In the genomic region with DNA sequence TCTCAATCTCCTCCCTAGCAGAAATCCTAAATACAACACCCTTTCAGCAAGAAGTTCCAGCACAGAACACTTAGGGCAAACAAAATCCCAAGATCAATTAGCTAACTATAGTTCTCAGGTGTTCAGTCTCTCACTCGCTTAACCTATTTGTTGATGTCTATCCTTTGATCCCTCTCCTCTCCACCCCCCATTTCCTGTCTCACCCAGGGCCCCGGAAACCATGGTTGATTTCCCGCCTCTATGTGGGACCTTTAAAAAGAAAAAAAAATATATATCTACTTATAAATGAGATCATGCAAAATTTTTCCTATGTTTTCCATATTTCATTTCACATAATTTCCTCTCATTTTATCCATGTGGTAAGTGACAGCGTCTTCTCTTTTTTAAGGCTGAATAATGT, we compare ENCODE assay signal across 20 mouse cellular contexts. TPM values are rescaled to one million over a fixed set of nuclear protein-coding genes. Genes with fewer than 3 reads are reported as not detected.
DNase-seq lines count a peak whose midpoint lies in the region; ATAC-seq and TF ChIP-seq lines count a peak whose summit lies in the region.
"Had no signal": no experiment of that assay in that cellular context is flagged by ENCODE, and none has a peak within 500 bp of the region (broad histone marks: within the 10 kb centered on the region; RNA-seq: fewer than 3 reads in every experiment).

No protein-coding gene starts in this region.

- no peak for TF ChIP-seq EP300 in CH12.LX (IDR thresholded peaks at IDR 0.05; ENCODE audit: low read length)
- no peak for TF ChIP-seq EP300 in liver, postnatal 0 days (IDR thresholded peaks at IDR 0.05; ENCODE audit: low read depth)

- H3K27me3 ChIP-seq in liver, adult 2 months (ENCODE audit: control insufficient read depth, insufficient read depth, low read length) = no peaks in the 10 kb centered on the region
- H3K27me3 ChIP-seq in CH12.LX (replicated peaks) = no peaks in the 10 kb centered on the region
- no peaks in the 10 kb centered on the region for H3K27me3 ChIP-seq in liver, postnatal 0 days (ENCODE audit: insufficient read depth, low read length)
- no peaks in the 10 kb centered on the region for H3K27me3 ChIP-seq in midbrain, embryonic 14.5 days (ENCODE audit: control insufficient read depth, insufficient read depth, low read length)
- H3K27me3 ChIP-seq in midbrain, embryonic 10.5 days (ENCODE audit: low read depth, poor library complexity, severe bottlenecking) = no peaks in the 10 kb centered on the region
- H3K27me3 ChIP-seq: kidney, embryonic 15.5 days; limb, embryonic 12.5 days had no signal

- peaks cover 48% of the 10 kb centered on the region for H3K4me1 ChIP-seq in liver, adult 2 months (ENCODE audit: control insufficient read depth, insufficient read depth, low read length)
- peaks cover 18 to 71% of the 10 kb centered on the region in 2 experiments for H3K4me1 ChIP-seq in CH12.LX (ENCODE audit: control insufficient read depth in 1 of 2, insufficient read depth in 2 of 2)
- H3K4me1 ChIP-seq in liver, postnatal 0 days (ENCODE audit: insufficient read depth) = peaks cover 42% of the 10 kb centered on the region
- H3K4me1 ChIP-seq in midbrain, embryonic 14.5 days (ENCODE audit: control insufficient read depth, insufficient read depth, low read length) = no peaks in the 10 kb centered on the region
- H3K4me1 ChIP-seq in midbrain, embryonic 10.5 days = peaks cover 20% of the 10 kb centered on the region

- TF ChIP-seq POLR2A in liver, adult 2 months (IDR thresholded peaks at IDR 0.05; ENCODE audit: extremely low read depth, insufficient read depth, low read length) = no peak
- TF ChIP-seq POLR2A in CH12.LX (IDR thresholded peaks at IDR 0.05; ENCODE audit: low read depth, low read length) = no peak

- no peak overlapping the region for H3K4me3 ChIP-seq in liver, adult 2 months (ENCODE audit: insufficient read depth, low read depth, low read length)
- H3K4me3 ChIP-seq in CH12.LX (replicated peaks in 1 of 3; ENCODE audit: low read depth in 2 of 3, low read length in 2 of 3, poor library complexity in 1 of 3) = no peak overlapping the region
- H3K4me3 ChIP-seq in liver, postnatal 0 days (ENCODE audit: low read depth, low read length) = no peak overlapping the region
- H3K4me3 ChIP-seq in midbrain, embryonic 14.5 days (replicated peaks; ENCODE audit: low read depth, low read length) = no peak overlapping the region
- no peak overlapping the region for H3K4me3 ChIP-seq in midbrain, embryonic 10.5 days
- H3K4me3 ChIP-seq: kidney, embryonic 15.5 days; left cerebral cortex, adult 2 months; limb, embryonic 12.5 days had no signal

- no peak overlapping the region for H3K9ac ChIP-seq in liver, adult 2 months (ENCODE audit: low read depth, low read length)
- peak overlapping the region; percentile 91 for H3K9ac ChIP-seq in CH12.LX (ENCODE audit: insufficient read depth, low read depth)
- no peak overlapping the region for H3K9ac ChIP-seq in liver, postnatal 0 days (replicated peaks)
- H3K9ac ChIP-seq in midbrain, embryonic 14.5 days (replicated peaks; ENCODE audit: low read length) = no peak overlapping the region
- H3K9ac ChIP-seq: kidney, embryonic 15.5 days; limb, embryonic 12.5 days; lung, embryonic 14.5 days had no signal

- TF ChIP-seq RAD21 in CH12.LX (IDR thresholded peaks at IDR 0.05; ENCODE audit: low read depth, low read length) = no peak

- peaks cover 20% of the 10 kb centered on the region for H3K79me2 ChIP-seq in liver, adult 2 months (ENCODE audit: control insufficient read depth, insufficient read depth, low read length)
- peaks cover 5% of the 10 kb centered on the region for H3K79me2 ChIP-seq in CH12.LX (replicated peaks; ENCODE audit: control insufficient read depth, extremely low read depth, insufficient read depth, poor library complexity, severe bottlenecking)

- peak overlapping the region; percentile 85 for H3K4me2 ChIP-seq in CH12.LX (ENCODE audit: insufficient read depth, low read depth, poor library complexity, severe bottlenecking)
- H3K4me2 ChIP-seq in liver, postnatal 0 days (ENCODE audit: low read depth, low read length) = no peak overlapping the region
- H3K4me2 ChIP-seq in midbrain, embryonic 14.5 days (ENCODE audit: low read length) = no peak overlapping the region
- H3K4me2 ChIP-seq: kidney, embryonic 15.5 days; limb, embryonic 12.5 days; lung, embryonic 14.5 days had no signal

- DNase-seq in liver, adult 2 months (ENCODE audit: extremely low read depth, low read depth, low spot score) = peak; percentile 7
- DNase-seq in liver = no peak
- no peak for DNase-seq in CH12.LX (ENCODE audit: extremely low read depth)
- no peak for DNase-seq in liver, postnatal 0 days
- DNase-seq in thymus, postnatal 14 days = peak; percentile 82
- no peak for DNase-seq in midbrain, embryonic 14.5 days
- no peak for DNase-seq in midbrain, embryonic 10.5 days (ENCODE audit: low spot score)
- DNase-seq in ovary, postnatal 10 days (ENCODE audit: low spot score) = no peak
- DNase-seq: cerebellum, adult 11-12 months; heart, postnatal 4 days; lung, embryonic 14.5 days; right cerebral cortex, adult 18-20 months had no signal

- no peak for ATAC-seq in liver, postnatal 0 days
- ATAC-seq in midbrain, embryonic 14.5 days (ENCODE audit: low FRiP score, low TSS enrichment) = no peak
- ATAC-seq: forebrain, embryonic 16.5 days; hindbrain, postnatal 0 days had no signal

- peaks cover 29% of the 10 kb centered on the region for H3K36me3 ChIP-seq in liver, adult 2 months (ENCODE audit: control insufficient read depth, insufficient read depth, low read length)
- H3K36me3 ChIP-seq in CH12.LX (replicated peaks in 1 of 2; ENCODE audit: control insufficient read depth in 1 of 2, insufficient read depth in 1 of 2, low read length in 1 of 2) = peaks cover 12 to 31% of the 10 kb centered on the region in 2 experiments
- peaks cover 26% of the 10 kb centered on the region for H3K36me3 ChIP-seq in liver, postnatal 0 days (replicated peaks; ENCODE audit: insufficient read depth, low read length)
- no peaks in the 10 kb centered on the region for H3K36me3 ChIP-seq in midbrain, embryonic 14.5 days (ENCODE audit: control insufficient read depth, insufficient read depth, low read length)
- peaks cover 29% of the 10 kb centered on the region for H3K36me3 ChIP-seq in midbrain, embryonic 10.5 days

- WGBS in liver, adult 2 months = 59% methylated on average over 4 of the region's 4 CpGs
- WGBS in liver, postnatal 0 days (ENCODE audit: insufficient replicate concordance) = 30% methylated on average over 4 of the region's 4 CpGs
- 93% methylated on average over 4 of the region's 4 CpGs for WGBS in midbrain, embryonic 14.5 days
- 90% methylated on average over 4 of the region's 4 CpGs for WGBS in midbrain, embryonic 10.5 days

- no peak overlapping the region for H3K27ac ChIP-seq in liver, adult 2 months (replicated peaks; ENCODE audit: insufficient read depth, low read depth, low read length)
- peak overlapping the region; percentile 99 for H3K27ac ChIP-seq in CH12.LX (ENCODE audit: insufficient read depth, low read depth)
- peak overlapping the region; percentile 12; the same call in 1 of the 2 replicates for H3K27ac ChIP-seq in liver, postnatal 0 days (ENCODE audit: low read depth)
- H3K27ac ChIP-seq in midbrain, embryonic 14.5 days (replicated peaks; ENCODE audit: low read depth, low read length) = no peak overlapping the region
- H3K27ac ChIP-seq in midbrain, embryonic 10.5 days (replicated peaks) = no peak overlapping the region
- H3K27ac ChIP-seq: hindbrain, postnatal 0 days; kidney, embryonic 15.5 days; left cerebral cortex, adult 2 months; limb, embryonic 12.5 days had no signal

- in situ Hi-C loops in CH12.LX (cut with MboI; ENCODE audit: low pct_ligation_motif_present, low pct_unique_long_range_greater_than_20kb, low sequenced_read_pairs) = no loop called here

- TF ChIP-seq CTCF in liver, adult 2 months (IDR thresholded peaks at IDR 0.05; ENCODE audit: low read depth, low read length) = no peak
- no peak for TF ChIP-seq CTCF in CH12.LX (conservative IDR thresholded peaks at IDR 0.05 in 1 of 2, IDR thresholded peaks at IDR 0.05 in 1 of 2; ENCODE audit: low read depth in 2 of 2, low read length in 2 of 2)
- TF ChIP-seq CTCF in liver, postnatal 0 days (IDR thresholded peaks at IDR 0.05; ENCODE audit: low read depth) = no peak

- dilution Hi-C loops in CH12.LX (cut with MboI; ENCODE audit: extremely low pct_ligation_motif_present, extremely low pct_unique_long_range_greater_than_20kb, low sequenced_read_pairs) = no loop called here

- no peaks in the 10 kb centered on the region for H3K9me3 ChIP-seq in CH12.LX (replicated peaks; ENCODE audit: low read length)
- H3K9me3 ChIP-seq in liver, postnatal 0 days (ENCODE audit: low read length) = no peaks in the 10 kb centered on the region
- no peaks in the 10 kb centered on the region for H3K9me3 ChIP-seq in midbrain, embryonic 14.5 days (ENCODE audit: control insufficient read depth, low read length)
- no peaks in the 10 kb centered on the region for H3K9me3 ChIP-seq in midbrain, embryonic 10.5 days (replicated peaks)
- H3K9me3 ChIP-seq: kidney, embryonic 15.5 days; limb, embryonic 12.5 days had no signal

TF ChIP-seq in CH12.LX, 34 proteins besides CTCF, POLR2A, EP300 and RAD21 (continues in another document):
- no peak for TF ChIP-seq TBP (conservative IDR thresholded peaks at IDR 0.05; ENCODE audit: low read depth, low read length)
- TF ChIP-seq MEF2A (IDR thresholded peaks at IDR 0.05; ENCODE audit: borderline replicate concordance, low read depth, low read length) = 0 out of 2 replicates have a peak, but pooled peaks have one; percentile 5
- TF ChIP-seq ZNF384 (IDR thresholded peaks at IDR 0.05; ENCODE audit: low read depth, low read length) = peak; percentile 54
- TF ChIP-seq ETS1 (conservative IDR thresholded peaks at IDR 0.05; ENCODE audit: low read depth, low read length) = no peak

RNA-seq across cellular contexts. Expression of a gene that starts 9.7 kb away (rescaled TPM):
- 95.0 and 98.7 TPM in 2 replicates for total RNA-seq in liver, adult 2 months (2014; rRNA removed)
- polyA plus RNA-seq in liver, adult 2 months (2012; rRNA removed) = 43.5 and 45.7 TPM in 2 replicates
- total RNA-seq in CH12.LX (2012; rRNA removed) (46.8 and 49.2 TPM in 2 replicates), CH12.LX (2014; rRNA removed) (81.1 and 82.0 TPM in 2 replicates)
- 28.3 and 35.7 TPM in 2 replicates for polyA plus RNA-seq in CH12.LX (2012; ENCODE audit: insufficient read length, low read depth)
- polyA plus RNA-seq in liver, postnatal 0 days (2015; fragmentation: Nextera tagmentation; extraction: Ambion mirVana) = 29.6 and 30.2 TPM in 2 replicates
- polyA plus RNA-seq in midbrain, embryonic 14.5 days (2014; fragmentation: Nextera tagmentation; extraction: Ambion mirVana) = 11.5 and 16.4 TPM in 2 replicates
- polyA plus RNA-seq in midbrain, embryonic 10.5 days (2016; fragmentation: Nextera tagmentation; extraction: Ambion mirVana) = 24.5 and 28.7 TPM in 2 replicates

RNA-seq across cellular contexts. Expression of a gene that starts 25.2 kb away (rescaled TPM):
- 0.13 and 0.74 TPM in 2 replicates for total RNA-seq in liver, adult 2 months (2014; rRNA removed)
- polyA plus RNA-seq in liver, adult 2 months (2012; rRNA removed) = 0.07 TPM in 1 of 2 replicates, not detected in the other
- not detected in 2 replicates for total RNA-seq in CH12.LX (2012; rRNA removed)
- not detected in 2 replicates for total RNA-seq in CH12.LX (2014; rRNA removed)
- 0.22 and 0.33 TPM in 2 replicates for polyA plus RNA-seq in CH12.LX (2012; ENCODE audit: insufficient read length, low read depth)
- polyA plus RNA-seq in liver, postnatal 0 days (2015; fragmentation: Nextera tagmentation; extraction: Ambion mirVana) = not detected in 2 replicates
- not detected in 2 replicates for polyA plus RNA-seq in midbrain, embryonic 14.5 days (2014; fragmentation: Nextera tagmentation; extraction: Ambion mirVana)
- not detected in 2 replicates for polyA plus RNA-seq in midbrain, embryonic 10.5 days (2016; fragmentation: Nextera tagmentation; extraction: Ambion mirVana)
- total RNA-seq: gastrocnemius, adult 8-10 months; heart, adult 8-10 months; heart, postnatal 4 days; hindbrain, postnatal 0 days; layer of hippocampus, adult 8-10 months; left cerebral cortex, adult 2 months had no signal
- polyA plus RNA-seq: forebrain, embryonic 16.5 days; kidney, embryonic 15.5 days; limb, embryonic 12.5 days; lung, embryonic 14.5 days had no signal

Comparison
In these comparisons a context has a peak if more than half of its experiments do, and no peak if none do; other contexts are left out.
1. DNase-seq: peak in liver, adult 2 months (single experiment) and thymus, postnatal 14 days (single experiment); none in liver (single experiment), CH12.LX (single experiment), liver, postnatal 0 days (single experiment), midbrain, embryonic 14.5 days (single experiment), midbrain, embryonic 10.5 days (single experiment) and ovary, postnatal 10 days (single experiment).
2. H3K27ac ChIP-seq: peak in CH12.LX (single experiment) and liver, postnatal 0 days (single experiment); none in liver, adult 2 months (single experiment), midbrain, embryonic 14.5 days (single experiment) and midbrain, embryonic 10.5 days (single experiment).